ENCODE assay signal across 8 mouse cellular contexts in the genomic region with DNA sequence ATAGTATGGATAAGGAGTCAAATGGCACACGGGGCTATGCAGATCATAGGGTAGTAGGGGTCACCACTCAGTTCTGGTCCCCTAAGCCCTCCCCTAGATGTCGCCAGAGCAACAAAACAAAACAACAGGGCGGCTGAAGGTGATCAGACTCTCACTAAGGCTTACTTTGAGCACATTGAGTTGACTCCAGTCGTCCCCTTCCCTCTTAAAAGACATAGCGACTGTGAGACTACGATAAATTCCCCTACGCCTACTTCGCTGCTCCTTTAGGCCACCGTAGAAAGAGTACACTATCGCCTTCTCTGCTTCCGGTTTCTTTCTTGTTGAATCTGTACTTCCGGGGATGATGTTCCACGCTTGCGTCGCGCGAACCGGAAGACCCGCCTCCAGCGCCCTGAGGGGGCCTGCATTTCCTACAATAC. TPM values are rescaled to one million over a fixed set of nuclear protein-coding genes. Genes with fewer than 3 reads are reported as not detected.
DNase-seq lines count a peak whose midpoint lies in the region; ATAC-seq lines count a peak whose summit lies in the region.

TSS of gene Scnm1 (minus strand) at position 332 of the 422 bp plus-strand sequence.
TSS of gene Lysmd1 (plus strand) at position 409 of the 422 bp plus-strand sequence.

- ATAC-seq in CD4-positive, CD25-positive, alpha-beta regulatory T cell, adult 4 months, result peak; percentile 84
- ATAC-seq in heart, embryonic 13.5 days (ENCODE audit: extremely low read depth, insufficient number of reproducible peaks, low FRiP score, low TSS enrichment), result peak; percentile 70; the same call in 1 of the 2 replicates
- peak; percentile 90 for ATAC-seq in liver, embryonic 12.5 days
- ATAC-seq in stomach, embryonic 15.5 days (ENCODE audit: insufficient read depth, low FRiP score, low read depth), result peak; percentile 94

- H3K9me3 ChIP-seq in heart, embryonic 13.5 days, result no peaks in the 10 kb centered on the region
- no peaks in the 10 kb centered on the region for H3K9me3 ChIP-seq in liver, embryonic 12.5 days (replicated peaks)
- H3K9me3 ChIP-seq in stomach, embryonic 15.5 days, result no peaks in the 10 kb centered on the region

- H3K27ac ChIP-seq in brown adipose tissue, adult 24 weeks (replicated peaks; ENCODE audit: low read depth, low read length), result peak within 1 kb of the TSS; percentile 78
- peak within 1 kb of the TSS; percentile 79 for H3K27ac ChIP-seq in heart, embryonic 13.5 days (replicated peaks)
- peak within 1 kb of the TSS; percentile 80 for H3K27ac ChIP-seq in liver, embryonic 12.5 days
- H3K27ac ChIP-seq in stomach, embryonic 15.5 days, result peak within 1 kb of the TSS; percentile 80; the same call in 1 of the 2 replicates

- 0% methylated on average over 20 of the region's 20 CpGs for WGBS in heart, embryonic 13.5 days
- WGBS in liver, embryonic 12.5 days (ENCODE audit: insufficient replicate concordance), result 1% methylated on average over 20 of the region's 20 CpGs
- WGBS in stomach, embryonic 15.5 days, result under 1% methylated on average over 20 of the region's 20 CpGs

- peak within 1 kb of the TSS; percentile 87 for H3K4me2 ChIP-seq in heart, embryonic 13.5 days
- H3K4me2 ChIP-seq in liver, embryonic 12.5 days, result peak within 1 kb of the TSS; percentile 84
- peak within 1 kb of the TSS; percentile 87 for H3K4me2 ChIP-seq in stomach, embryonic 15.5 days

- peaks cover 40% of the 10 kb centered on the region for H3K36me3 ChIP-seq in heart, embryonic 13.5 days
- H3K36me3 ChIP-seq in liver, embryonic 12.5 days, result peaks cover 37% of the 10 kb centered on the region
- no peaks in the 10 kb centered on the region for H3K36me3 ChIP-seq in stomach, embryonic 15.5 days

- peak within 1 kb of the TSS; percentile 90 for H3K9ac ChIP-seq in heart, embryonic 13.5 days
- H3K9ac ChIP-seq in liver, embryonic 12.5 days, result peak within 1 kb of the TSS; percentile 81
- peak within 1 kb of the TSS; percentile 60; the same call in 1 of the 2 replicates for H3K9ac ChIP-seq in stomach, embryonic 15.5 days

- peak; percentile 82 for DNase-seq in fat pad, adult 2 months (ENCODE audit: extremely low read depth, low read depth, low spot score)
- peak; percentile 92 for DNase-seq in kidney, postnatal 10 days
- peak; percentile 87 to 91 for DNase-seq in natural killer cell, adult 2 months (ENCODE audit: low spot score in 2 of 2)

- peak within 1 kb of the TSS; percentile 70 for H3K4me3 ChIP-seq in brown adipose tissue, adult 24 weeks (ENCODE audit: insufficient read depth, low read depth, low read length)
- H3K4me3 ChIP-seq in heart, embryonic 13.5 days, result peak within 1 kb of the TSS; percentile 73
- peak within 1 kb of the TSS; percentile 79 for H3K4me3 ChIP-seq in liver, embryonic 12.5 days
- peak within 1 kb of the TSS; percentile 65 for H3K4me3 ChIP-seq in stomach, embryonic 15.5 days (replicated peaks)

- H3K27me3 ChIP-seq in heart, embryonic 13.5 days (replicated peaks), result no peaks in the 10 kb centered on the region
- no peaks in the 10 kb centered on the region for H3K27me3 ChIP-seq in liver, embryonic 12.5 days (replicated peaks)
- no peaks in the 10 kb centered on the region for H3K27me3 ChIP-seq in stomach, embryonic 15.5 days (replicated peaks)

- H3K4me1 ChIP-seq in brown adipose tissue, adult 24 weeks (ENCODE audit: control insufficient read depth, insufficient read depth, insufficient read length, low read length), result peaks cover 4% of the 10 kb centered on the region
- peaks cover 22% of the 10 kb centered on the region for H3K4me1 ChIP-seq in heart, embryonic 13.5 days
- peaks cover 29% of the 10 kb centered on the region for H3K4me1 ChIP-seq in liver, embryonic 12.5 days
- H3K4me1 ChIP-seq in stomach, embryonic 15.5 days, result peaks cover 10% of the 10 kb centered on the region; the same call in 1 of the 2 replicates

RNA-seq across cellular contexts. Expression of gene Scnm1, which starts in this region (rescaled TPM):
- polyA plus RNA-seq in CD4-positive, CD25-positive, alpha-beta regulatory T cell, adult 4 months (2017; shearing (Covaris generic)), result 100 to 1,000 TPM; 110 TPM
- polyA plus RNA-seq in brown adipose tissue, adult 24 weeks (2012; ENCODE audit: insufficient read depth, insufficient read length, missing spikeins), result 34.7 and 62.1 TPM in 2 replicates
- 51.7 and 54.2 TPM in 2 replicates for polyA plus RNA-seq in heart, embryonic 13.5 days (2015; fragmentation: Nextera tagmentation; extraction: Ambion mirVana)
- polyA plus RNA-seq in liver, embryonic 12.5 days (2016; fragmentation: Nextera tagmentation; extraction: Ambion mirVana), result 38.2 and 39.7 TPM in 2 replicates
- polyA plus RNA-seq in stomach, embryonic 15.5 days (2015; fragmentation: Nextera tagmentation; extraction: Ambion mirVana), result 59.1 and 62.7 TPM in 2 replicates

RNA-seq across cellular contexts. Expression of gene Lysmd1, which starts in this region (rescaled TPM):
- polyA plus RNA-seq in CD4-positive, CD25-positive, alpha-beta regulatory T cell, adult 4 months (2017; shearing (Covaris generic)), result 10 to 100 TPM; 25.4 to 43.9 TPM
- polyA plus RNA-seq in brown adipose tissue, adult 24 weeks (2012; ENCODE audit: insufficient read depth, insufficient read length, missing spikeins), result 7.3 and 7.6 TPM in 2 replicates
- 8.8 and 9.8 TPM in 2 replicates for polyA plus RNA-seq in heart, embryonic 13.5 days (2015; fragmentation: Nextera tagmentation; extraction: Ambion mirVana)
- polyA plus RNA-seq in liver, embryonic 12.5 days (2016; fragmentation: Nextera tagmentation; extraction: Ambion mirVana), result 7.9 and 8.6 TPM in 2 replicates
- 11.6 and 11.7 TPM in 2 replicates for polyA plus RNA-seq in stomach, embryonic 15.5 days (2015; fragmentation: Nextera tagmentation; extraction: Ambion mirVana)

Comparison
In these comparisons a context has a peak if more than half of its experiments do, and no peak if none do; other contexts are left out.
1. Peak in every context shown above with its lines: DNase-seq, ATAC-seq, H3K4me3 ChIP-seq and H3K27ac ChIP-seq.